Mouse (Mus musculus): ENCODE measurements around the gene Arf6. TPM values are rescaled to one million over a fixed set of nuclear protein-coding genes. Genes with fewer than 3 reads are reported as not detected.
A peak's percentile ranks its signal among the peaks of the same experiment; 100 is the strongest.

Gene Arf6
- polyA plus RNA-seq, 1 experiment: 67.3 TPM

- TF ChIP-seq CTCF (IDR thresholded peaks at IDR 0.05; ENCODE audit: borderline replicate concordance, insufficient read depth, low read depth, low read length) (no peak), POLR2A (IDR thresholded peaks at IDR 0.05; ENCODE audit: borderline replicate concordance, insufficient read depth, low read length) (no peak)
These were observed 30.7 kb downstream of the Arf6 start for GRCm38 (mm10) chr12:69402594-69403167.

GRCm38 (mm10) chr12:69410767-69411166, 38.8 kb downstream of the Arf6 start:
- DNase-seq: no peak
- H3K27ac ChIP-seq (ENCODE audit: insufficient read depth, low read length): no peak overlapping the region
- no peaks in the 10 kb centered on the region for H3K27me3 ChIP-seq (ENCODE audit: control insufficient read depth, insufficient read depth, low read length)
- TF ChIP-seq CTCF (IDR thresholded peaks at IDR 0.05; ENCODE audit: borderline replicate concordance, insufficient read depth, low read depth, low read length) (no peak), POLR2A (IDR thresholded peaks at IDR 0.05; ENCODE audit: borderline replicate concordance, insufficient read depth, low read length) (no peak)
- H3K4me3 ChIP-seq (replicated peaks; ENCODE audit: insufficient read depth, low read depth, low read length): no peak overlapping the region
- peaks cover 2% of the 10 kb centered on the region; the same call in 1 of the 2 replicates for H3K4me1 ChIP-seq (ENCODE audit: control insufficient read depth, insufficient read depth, low read length)
- 76% methylated on average over 5 of the region's 5 CpGs for WGBS

More at GRCm38 (mm10) chr12:69402594-69403167, 30.7 kb downstream of the Arf6 start:
- H3K27ac ChIP-seq (ENCODE audit: insufficient read depth, low read length): no peak overlapping the region
- peaks cover 2% of the 10 kb centered on the region for H3K4me1 ChIP-seq (ENCODE audit: control insufficient read depth, insufficient read depth, low read length)
- 95% methylated on average over 13 of the region's 13 CpGs for WGBS
- H3K27me3 ChIP-seq (ENCODE audit: control insufficient read depth, insufficient read depth, low read length): no peaks in the 10 kb centered on the region
- no peak overlapping the region for H3K4me3 ChIP-seq (replicated peaks; ENCODE audit: insufficient read depth, low read depth, low read length)
- DNase-seq: no peak

GRCm38 (mm10) chr12:69411936-69412335, 40.0 kb downstream of the Arf6 start:
- 81% methylated on average over 4 of the region's 4 CpGs for WGBS
- no peaks in the 10 kb centered on the region for H3K27me3 ChIP-seq (ENCODE audit: control insufficient read depth, insufficient read depth, low read length)

DNA sequence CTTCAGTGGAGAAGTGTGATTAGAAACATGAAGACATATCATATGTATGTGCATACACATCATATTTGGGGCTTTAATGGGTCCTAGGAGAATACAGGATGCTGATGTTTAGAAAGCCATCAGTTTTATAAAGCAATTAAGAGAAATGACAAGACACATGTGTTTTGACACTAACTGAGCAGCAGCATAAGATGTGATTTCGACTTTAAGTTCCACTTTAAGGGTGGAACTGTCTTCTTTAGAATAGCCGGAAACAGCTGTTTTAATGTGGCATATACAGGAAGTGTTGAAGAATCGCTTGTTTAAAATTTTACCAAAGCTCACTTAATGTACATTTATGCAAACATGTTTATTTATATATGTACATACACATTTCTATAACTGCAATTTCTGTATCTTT, 41.4 kb downstream of the Arf6 start:
- Histone ChIP-seq H3K27me3 (ENCODE audit: control insufficient read depth, insufficient read depth, low read length) (no peaks in the 10 kb centered on the region), H3K27ac (ENCODE audit: insufficient read depth, low read length) (no peak overlapping the region), H3K4me3 (replicated peaks; ENCODE audit: insufficient read depth, low read depth, low read length) (no peak overlapping the region), H3K4me1 (ENCODE audit: control insufficient read depth, insufficient read depth, low read length) (peaks cover 16% of the 10 kb centered on the region)
- DNase-seq: no peak
- WGBS: 81% methylated on average over 3 of the region's 3 CpGs
- TF ChIP-seq POLR2A (IDR thresholded peaks at IDR 0.05; ENCODE audit: borderline replicate concordance, insufficient read depth, low read length) (no peak), CTCF (IDR thresholded peaks at IDR 0.05; ENCODE audit: borderline replicate concordance, insufficient read depth, low read depth, low read length) (no peak)

More at GRCm38 (mm10) chr12:69411936-69412335, 40.0 kb downstream of the Arf6 start:
- Histone ChIP-seq H3K4me3 (replicated peaks; ENCODE audit: insufficient read depth, low read depth, low read length) (no peak overlapping the region), H3K27ac (ENCODE audit: insufficient read depth, low read length) (no peak overlapping the region), H3K4me1 (ENCODE audit: control insufficient read depth, insufficient read depth, low read length) (peaks cover 6% of the 10 kb centered on the region)
- no peak for TF ChIP-seq POLR2A (IDR thresholded peaks at IDR 0.05; ENCODE audit: borderline replicate concordance, insufficient read depth, low read length)
- TF ChIP-seq CTCF (IDR thresholded peaks at IDR 0.05; ENCODE audit: borderline replicate concordance, insufficient read depth, low read depth, low read length): no peak
- DNase-seq: no peak

- Histone ChIP-seq H3K27me3 (ENCODE audit: control insufficient read depth, insufficient read depth, low read length) (no peaks in the 10 kb centered on the region), H3K4me1 (ENCODE audit: control insufficient read depth, insufficient read depth, low read length) (peaks cover 16% of the 10 kb centered on the region), H3K4me3 (replicated peaks; ENCODE audit: insufficient read depth, low read depth, low read length) (no peak overlapping the region), H3K27ac (ENCODE audit: insufficient read depth, low read length) (no peak overlapping the region)
- no peak for DNase-seq
- WGBS: 94% methylated on average over 4 of the region's 4 CpGs
- TF ChIP-seq CTCF (IDR thresholded peaks at IDR 0.05; ENCODE audit: borderline replicate concordance, insufficient read depth, low read depth, low read length) (no peak), POLR2A (IDR thresholded peaks at IDR 0.05; ENCODE audit: borderline replicate concordance, insufficient read depth, low read length) (no peak)
These were observed 43.0 kb downstream of the Arf6 start for GRCm38 (mm10) chr12:69414826-69415572.

DNA sequence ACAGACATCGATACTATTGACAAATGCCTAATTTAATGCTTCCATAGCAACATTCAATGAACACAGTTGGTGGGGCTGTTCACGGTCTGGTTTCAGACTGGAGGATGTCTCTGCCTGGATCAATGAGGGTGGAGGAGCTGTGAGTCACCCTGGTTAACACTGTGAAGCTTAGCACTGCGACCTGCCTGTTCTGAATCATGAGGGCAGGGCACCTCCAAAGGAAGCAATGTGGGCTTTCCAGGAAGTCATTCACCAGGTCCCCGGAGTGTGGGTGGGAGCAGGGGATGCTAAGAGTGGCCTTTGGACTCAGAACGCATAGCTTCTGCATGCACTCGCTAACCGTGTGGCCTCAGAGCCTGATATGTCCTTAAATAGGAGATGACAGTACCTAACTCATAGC, 44.8 kb downstream of the Arf6 start:
- TF ChIP-seq CTCF (IDR thresholded peaks at IDR 0.05; ENCODE audit: borderline replicate concordance, insufficient read depth, low read depth, low read length): no peak
- no peak for TF ChIP-seq POLR2A (IDR thresholded peaks at IDR 0.05; ENCODE audit: borderline replicate concordance, insufficient read depth, low read length)
- Histone ChIP-seq H3K27ac (ENCODE audit: insufficient read depth, low read length) (no peak overlapping the region), H3K4me3 (replicated peaks; ENCODE audit: insufficient read depth, low read depth, low read length) (no peak overlapping the region), H3K4me1 (ENCODE audit: control insufficient read depth, insufficient read depth, low read length) (peaks cover 16% of the 10 kb centered on the region), H3K27me3 (ENCODE audit: control insufficient read depth, insufficient read depth, low read length) (no peaks in the 10 kb centered on the region)
- WGBS: 75% methylated on average over 7 of the region's 7 CpGs
- DNase-seq: no peak

- peak overlapping the region; percentile 26 for H3K4me3 ChIP-seq (replicated peaks; ENCODE audit: insufficient read depth, low read depth, low read length)
- TF ChIP-seq POLR2A (IDR thresholded peaks at IDR 0.05; ENCODE audit: borderline replicate concordance, insufficient read depth, low read length) (no peak), CTCF (IDR thresholded peaks at IDR 0.05; ENCODE audit: borderline replicate concordance, insufficient read depth, low read depth, low read length) (0 out of 2 replicates have a peak, but pooled peaks have one; percentile 9)
- no peak overlapping the region for H3K27ac ChIP-seq (ENCODE audit: insufficient read depth, low read length)
- peaks cover 16% of the 10 kb centered on the region for H3K4me1 ChIP-seq (ENCODE audit: control insufficient read depth, insufficient read depth, low read length)
- DNase-seq: peak; percentile 86 to 93
- no peaks in the 10 kb centered on the region for H3K27me3 ChIP-seq (ENCODE audit: control insufficient read depth, insufficient read depth, low read length)
- 9% methylated on average over 9 of the region's 9 CpGs for WGBS
These were observed 45.8 kb downstream of the Arf6 start for GRCm38 (mm10) chr12:69417701-69418291.

Data from cerebellum, adult 2 months (tissue).